Mouse (Mus musculus) ES-Bruce4 (cell line): ENCODE measurements at regions not wholly inside any gene's neighbourhood (a gene's known extent, or its start where the extent isn't known, plus 50 kb on each side); places are given as distances from the start of the nearest gene placed in this dataset.

Source experiments
- H3K27ac ChIP-seq: 2 replicates; pipeline ENCODE4 v1.5.1; 2012; ENCODE audit warnings: low read length, inconsistent platforms; ENCODE audit not compliant: insufficient read depth
- H3K27me3 ChIP-seq: 2 replicates; pipeline ENCODE4 v1.6.1; 2012; ENCODE audit warnings: mild to moderate bottlenecking, low read length, inconsistent platforms; ENCODE audit not compliant: control insufficient read depth, poor library complexity, insufficient read depth, severe bottlenecking
- H3K36me3 ChIP-seq: 2 replicates; pipeline ENCODE4 v1.6.1; 2012; ENCODE audit warnings: inconsistent platforms, mild to moderate bottlenecking, low read length, moderate library complexity; ENCODE audit not compliant: control insufficient read depth, poor library complexity, insufficient read depth, severe bottlenecking
- H3K4me1 ChIP-seq: one replicate; pipeline ENCODE4 v1.8.1; 2011; ENCODE audit warnings: low read length; ENCODE audit not compliant: control insufficient read depth, insufficient read depth
- H3K4me3 ChIP-seq: 2 replicates; pipeline ENCODE4 v1.5.1; 2011; ENCODE audit warnings: low read depth, mild to moderate bottlenecking, low read length
- H3K9ac ChIP-seq: 2 replicates; pipeline ENCODE4 v1.6.1; 2012; ENCODE audit warnings: low read depth, mild to moderate bottlenecking, inconsistent platforms; ENCODE audit not compliant: poor library complexity, severe bottlenecking
- H3K9me3 ChIP-seq: replicated peaks from 2 replicates; pipeline ENCODE4 v1.6.1; 2012; ENCODE audit warnings: mild to moderate bottlenecking, low read length, inconsistent platforms; ENCODE audit not compliant: control insufficient read depth, poor library complexity, insufficient read depth, severe bottlenecking
- CTCF ChIP-seq: IDR thresholded peaks from one replicate; pipeline ENCODE4 v1.8.1; 2011; ENCODE audit warnings: low read depth, low read length
- EP300 ChIP-seq: IDR thresholded peaks from 2 replicates; pipeline ENCODE4 v1.6.1; 2011; ENCODE audit warnings: low read depth, low read length; ENCODE audit not compliant: insufficient read depth
- POLR2A ChIP-seq: IDR thresholded peaks from one replicate; pipeline ENCODE4 v1.8.1; 2011; ENCODE audit warnings: low read length; ENCODE audit not compliant: insufficient read depth

- H3K9me3 ChIP-seq, result no peaks in the 10 kb centered on the region
- H3K4me1 ChIP-seq, result no peaks in the 10 kb centered on the region
- H3K4me3 ChIP-seq, result no peak overlapping the region
- H3K27ac ChIP-seq, result no peak overlapping the region
- TF ChIP-seq EP300 (no peak), CTCF (no peak), POLR2A (no peak)
- H3K36me3 ChIP-seq, result no peaks in the 10 kb centered on the region
- no peak overlapping the region for H3K9ac ChIP-seq
- no peaks in the 10 kb centered on the region; the same call in 1 of the 2 replicates for H3K27me3 ChIP-seq
Measured at GRCm38 (mm10) chr1:121047406-121047805, 285.0 kb downstream of the Insig2 start.

GRCm38 (mm10) chr1:121049684-121050083 is 282.7 kb downstream of the Insig2 start:
- Histone ChIP-seq H3K9me3 (no peaks in the 10 kb centered on the region), H3K27me3 (no peaks in the 10 kb centered on the region; the same call in 1 of the 2 replicates), H3K36me3 (no peaks in the 10 kb centered on the region), H3K9ac (no peak overlapping the region), H3K4me1 (no peaks in the 10 kb centered on the region), H3K27ac (no peak overlapping the region), H3K4me3 (no peak overlapping the region)
- TF ChIP-seq CTCF (no peak), EP300 (no peak), POLR2A (no peak)

GRCm38 (mm10) chr1:121050695-121051495 is 281.5 kb downstream of the Insig2 start:
- no peak overlapping the region for H3K4me3 ChIP-seq
- no peak overlapping the region for H3K27ac ChIP-seq
- no peak for TF ChIP-seq POLR2A
- TF ChIP-seq CTCF, result no peak
- no peak for TF ChIP-seq EP300
- H3K9me3 ChIP-seq, result no peaks in the 10 kb centered on the region
- no peaks in the 10 kb centered on the region for H3K36me3 ChIP-seq
- no peak overlapping the region for H3K9ac ChIP-seq
- no peaks in the 10 kb centered on the region for H3K4me1 ChIP-seq
- no peaks in the 10 kb centered on the region; the same call in 1 of the 2 replicates for H3K27me3 ChIP-seq

GRCm38 (mm10) chr1:121051496-121052119 is 280.8 kb downstream of the Insig2 start:
- H3K4me3 ChIP-seq, result no peak overlapping the region
- no peaks in the 10 kb centered on the region; the same call in 1 of the 2 replicates for H3K27me3 ChIP-seq
- H3K4me1 ChIP-seq, result no peaks in the 10 kb centered on the region
- TF ChIP-seq POLR2A, result no peak
- no peak for TF ChIP-seq CTCF
- TF ChIP-seq EP300, result no peak
- no peaks in the 10 kb centered on the region for H3K9me3 ChIP-seq
- no peaks in the 10 kb centered on the region for H3K36me3 ChIP-seq
- H3K9ac ChIP-seq, result no peak overlapping the region
- H3K27ac ChIP-seq, result no peak overlapping the region

GRCm38 (mm10) chr1:121052120-121052501 is 280.3 kb downstream of the Insig2 start:
- no peaks in the 10 kb centered on the region for H3K9me3 ChIP-seq
- H3K27ac ChIP-seq, result no peak overlapping the region
- TF ChIP-seq EP300 (no peak), CTCF (no peak), POLR2A (no peak)
- H3K36me3 ChIP-seq, result no peaks in the 10 kb centered on the region
- no peaks in the 10 kb centered on the region; the same call in 1 of the 2 replicates for H3K27me3 ChIP-seq
- H3K4me1 ChIP-seq, result no peaks in the 10 kb centered on the region
- H3K9ac ChIP-seq, result no peak overlapping the region
- no peak overlapping the region for H3K4me3 ChIP-seq

GRCm38 (mm10) chr1:121053692-121054091 is 278.7 kb downstream of the Insig2 start:
- no peak overlapping the region for H3K27ac ChIP-seq
- no peaks in the 10 kb centered on the region for H3K36me3 ChIP-seq
- no peak overlapping the region for H3K9ac ChIP-seq
- no peak overlapping the region for H3K4me3 ChIP-seq
- H3K27me3 ChIP-seq, result no peaks in the 10 kb centered on the region; the same call in 1 of the 2 replicates
- H3K9me3 ChIP-seq, result no peaks in the 10 kb centered on the region
- H3K4me1 ChIP-seq, result no peaks in the 10 kb centered on the region
- TF ChIP-seq POLR2A, result no peak
- peak; percentile 25 for TF ChIP-seq CTCF
